Mouse (Mus musculus): ENCODE results near the gene Tfeb. TPM values are rescaled to one million over a fixed set of nuclear protein-coding genes. Genes with fewer than 3 reads are reported as not detected.
A peak's percentile ranks its signal among the peaks of the same experiment; 100 is the strongest.

Gene Tfeb
- polyA plus RNA-seq, 1 experiment: 36.4 TPM

GRCm38 (mm10) chr17:47788306-47788705, 51.5 kb downstream of the Tfeb start:
- no peaks in the 10 kb centered on the region for H3K27me3 ChIP-seq (replicated peaks; ENCODE audit: control insufficient read depth, insufficient read depth, low read length)
- no peaks in the 10 kb centered on the region for H3K36me3 ChIP-seq (ENCODE audit: control insufficient read depth, insufficient read depth, low read length)
- TF ChIP-seq POLR2A (IDR thresholded peaks at IDR 0.05; ENCODE audit: low read depth, low read length): no peak
- no peak for TF ChIP-seq CTCF (conservative IDR thresholded peaks at IDR 0.05; ENCODE audit: insufficient read depth, insufficient read length, low read depth, low read length)
- H3K4me3 ChIP-seq (ENCODE audit: insufficient read depth, low read depth, low read length): no peak overlapping the region
- DNase-seq: no peak
- no peaks in the 10 kb centered on the region for H3K4me1 ChIP-seq (ENCODE audit: control insufficient read depth, insufficient read depth, low read length)
- H3K27ac ChIP-seq (ENCODE audit: insufficient read depth, low read depth, low read length): no peak overlapping the region
- WGBS: 33% methylated on average over 4 of the region's 4 CpGs

- Histone ChIP-seq H3K27ac (ENCODE audit: insufficient read depth, low read depth, low read length) (no peak overlapping the region), H3K27me3 (replicated peaks; ENCODE audit: control insufficient read depth, insufficient read depth, low read length) (no peaks in the 10 kb centered on the region), H3K36me3 (ENCODE audit: control insufficient read depth, insufficient read depth, low read length) (no peaks in the 10 kb centered on the region), H3K4me1 (ENCODE audit: control insufficient read depth, insufficient read depth, low read length) (no peaks in the 10 kb centered on the region), H3K4me3 (ENCODE audit: insufficient read depth, low read depth, low read length) (no peak overlapping the region)
- no peak for DNase-seq
- no peak for TF ChIP-seq CTCF (conservative IDR thresholded peaks at IDR 0.05; ENCODE audit: insufficient read depth, insufficient read length, low read depth, low read length)
- no peak for TF ChIP-seq POLR2A (IDR thresholded peaks at IDR 0.05; ENCODE audit: low read depth, low read length)
- 86% methylated on average over 6 of the region's 6 CpGs for WGBS
Observed at GRCm38 (mm10) chr17:47788996-47789395, 52.2 kb downstream of the Tfeb start.

GRCm38 (mm10) chr17:47792098-47792863, 55.5 kb downstream of the Tfeb start:
- Histone ChIP-seq H3K4me1 (ENCODE audit: control insufficient read depth, insufficient read depth, low read length) (no peaks in the 10 kb centered on the region), H3K4me3 (ENCODE audit: insufficient read depth, low read depth, low read length) (no peak overlapping the region), H3K27me3 (replicated peaks; ENCODE audit: control insufficient read depth, insufficient read depth, low read length) (no peaks in the 10 kb centered on the region), H3K27ac (ENCODE audit: insufficient read depth, low read depth, low read length) (no peak overlapping the region), H3K36me3 (ENCODE audit: control insufficient read depth, insufficient read depth, low read length) (no peaks in the 10 kb centered on the region)
- WGBS: 41% methylated on average over 15 of the region's 15 CpGs
- TF ChIP-seq POLR2A (IDR thresholded peaks at IDR 0.05; ENCODE audit: low read depth, low read length) (no peak), CTCF (conservative IDR thresholded peaks at IDR 0.05; ENCODE audit: insufficient read depth, insufficient read length, low read depth, low read length) (peak; percentile 95)
- DNase-seq: peak; percentile 65

- 12% methylated on average over 9 of the region's 9 CpGs for WGBS
- DNase-seq: peak; percentile 91
Observed at GRCm38 (mm10) chr17:47793377-47793776, 56.5 kb downstream of the Tfeb start.

GRCm38 (mm10) chr17:47795446-47795845, 58.6 kb downstream of the Tfeb start:
- H3K36me3 ChIP-seq (ENCODE audit: control insufficient read depth, insufficient read depth, low read length): no peaks in the 10 kb centered on the region
- no peak overlapping the region for H3K4me3 ChIP-seq (ENCODE audit: insufficient read depth, low read depth, low read length)
- peak; percentile 68 for DNase-seq
- no peaks in the 10 kb centered on the region for H3K4me1 ChIP-seq (ENCODE audit: control insufficient read depth, insufficient read depth, low read length)
- TF ChIP-seq CTCF (conservative IDR thresholded peaks at IDR 0.05; ENCODE audit: insufficient read depth, insufficient read length, low read depth, low read length) (peak; percentile 79), POLR2A (IDR thresholded peaks at IDR 0.05; ENCODE audit: low read depth, low read length) (no peak)
- H3K27me3 ChIP-seq (replicated peaks; ENCODE audit: control insufficient read depth, insufficient read depth, low read length): no peaks in the 10 kb centered on the region
- no peak overlapping the region for H3K27ac ChIP-seq (ENCODE audit: insufficient read depth, low read depth, low read length)
- WGBS: 50% methylated on average over 3 of the region's 3 CpGs

More at GRCm38 (mm10) chr17:47793377-47793776, 56.5 kb downstream of the Tfeb start:
- Histone ChIP-seq H3K4me3 (ENCODE audit: insufficient read depth, low read depth, low read length) (no peak overlapping the region), H3K4me1 (ENCODE audit: control insufficient read depth, insufficient read depth, low read length) (no peaks in the 10 kb centered on the region), H3K27me3 (replicated peaks; ENCODE audit: control insufficient read depth, insufficient read depth, low read length) (no peaks in the 10 kb centered on the region), H3K36me3 (ENCODE audit: control insufficient read depth, insufficient read depth, low read length) (no peaks in the 10 kb centered on the region), H3K27ac (ENCODE audit: insufficient read depth, low read depth, low read length) (no peak overlapping the region)
- peak; percentile 92 for TF ChIP-seq CTCF (conservative IDR thresholded peaks at IDR 0.05; ENCODE audit: insufficient read depth, insufficient read length, low read depth, low read length)
- no peak for TF ChIP-seq POLR2A (IDR thresholded peaks at IDR 0.05; ENCODE audit: low read depth, low read length)

GRCm38 (mm10) chr17:47796156-47796816, 59.5 kb downstream of the Tfeb start:
- no peaks in the 10 kb centered on the region for H3K27me3 ChIP-seq (replicated peaks; ENCODE audit: control insufficient read depth, insufficient read depth, low read length)
- no peak for DNase-seq
- H3K36me3 ChIP-seq (ENCODE audit: control insufficient read depth, insufficient read depth, low read length): no peaks in the 10 kb centered on the region
- H3K27ac ChIP-seq (ENCODE audit: insufficient read depth, low read depth, low read length): no peak overlapping the region
- H3K4me1 ChIP-seq (ENCODE audit: control insufficient read depth, insufficient read depth, low read length): no peaks in the 10 kb centered on the region
- TF ChIP-seq POLR2A (IDR thresholded peaks at IDR 0.05; ENCODE audit: low read depth, low read length) (no peak), CTCF (conservative IDR thresholded peaks at IDR 0.05; ENCODE audit: insufficient read depth, insufficient read length, low read depth, low read length) (no peak)
- H3K4me3 ChIP-seq (ENCODE audit: insufficient read depth, low read depth, low read length): no peak overlapping the region
- WGBS: 43% methylated on average over 16 of the region's 16 CpGs

- no peaks in the 10 kb centered on the region for H3K36me3 ChIP-seq (ENCODE audit: control insufficient read depth, insufficient read depth, low read length)
- no peak overlapping the region for H3K27ac ChIP-seq (ENCODE audit: insufficient read depth, low read depth, low read length)
- no peaks in the 10 kb centered on the region for H3K27me3 ChIP-seq (replicated peaks; ENCODE audit: control insufficient read depth, insufficient read depth, low read length)
- H3K4me3 ChIP-seq (ENCODE audit: insufficient read depth, low read depth, low read length): no peak overlapping the region
- TF ChIP-seq POLR2A (IDR thresholded peaks at IDR 0.05; ENCODE audit: low read depth, low read length) (no peak), CTCF (conservative IDR thresholded peaks at IDR 0.05; ENCODE audit: insufficient read depth, insufficient read length, low read depth, low read length) (peak; percentile 20; the same call in 1 of the 2 replicates)
- H3K4me1 ChIP-seq (ENCODE audit: control insufficient read depth, insufficient read depth, low read length): no peaks in the 10 kb centered on the region
- 69% methylated on average over 4 of the region's 4 CpGs for WGBS
- no peak for DNase-seq
Observed at GRCm38 (mm10) chr17:47796968-47797367, 60.1 kb downstream of the Tfeb start.

Data from kidney, adult 2 months (tissue).